Mouse (Mus musculus) lung, postnatal 36 days (tissue): Measurements from ENCODE around the gene Klhdc1.

Experiments used
- DNase-seq: peaks from one replicate; pipeline ENCODE4 v3.0.0; 2022; ENCODE audit warnings: mixed read lengths

Gene Klhdc1

GRCm38 (mm10) chr12:69229251-69229650 is 11.7 kb upstream of the Klhdc1 start:
- peak; percentile 19 for DNase-seq

- DNase-seq = peak; percentile 15
These were observed 5.2 kb upstream of the Klhdc1 start for GRCm38 (mm10) chr12:69235782-69236181.

- DNase-seq = peak; percentile 22
These were observed 2.7 kb upstream of the Klhdc1 start for GRCm38 (mm10) chr12:69238284-69238683.

- no peak for DNase-seq
These were observed 412 bp downstream of the Klhdc1 start for GRCm38 (mm10) chr12:69241405-69241770.

GRCm38 (mm10) chr12:69241771-69242431 is 925 bp downstream of the Klhdc1 start:
- DNase-seq = peak; percentile 69

- DNase-seq = no peak
These were observed 8.8 kb downstream of the Klhdc1 start for GRCm38 (mm10) chr12:69249766-69250165.

- no peak for DNase-seq
These were observed 9.8 kb downstream of the Klhdc1 start for GRCm38 (mm10) chr12:69250756-69251155.

GRCm38 (mm10) chr12:69253806-69254205 is 12.8 kb downstream of the Klhdc1 start:
- no peak for DNase-seq

GRCm38 (mm10) chr12:69257836-69258235 is 16.9 kb downstream of the Klhdc1 start:
- peak; percentile 24 for DNase-seq

GRCm38 (mm10) chr12:69262251-69262650 is 21.3 kb downstream of the Klhdc1 start:
- no peak for DNase-seq

- DNase-seq = no peak
These were observed 24.1 kb downstream of the Klhdc1 start for GRCm38 (mm10) chr12:69265031-69265430.

GRCm38 (mm10) chr12:69267956-69268632 is 27.1 kb downstream of the Klhdc1 start:
- no peak for DNase-seq

GRCm38 (mm10) chr12:69268956-69269355 is 28.0 kb downstream of the Klhdc1 start:
- DNase-seq = no peak

- DNase-seq = no peak
These were observed 39.0 kb downstream of the Klhdc1 start for GRCm38 (mm10) chr12:69279931-69280469.

GRCm38 (mm10) chr12:69280915-69281314 is 39.9 kb downstream of the Klhdc1 start:
- DNase-seq = no peak

- no peak for DNase-seq
These were observed 42.2 kb downstream of the Klhdc1 start for GRCm38 (mm10) chr12:69283146-69283545.

GRCm38 (mm10) chr12:69287535-69287934 is 46.6 kb downstream of the Klhdc1 start:
- no peak for DNase-seq

- no peak for DNase-seq
These were observed 47.7 kb downstream of the Klhdc1 start for GRCm38 (mm10) chr12:69288699-69289098.

- no peak for DNase-seq
These were observed 51.4 kb downstream of the Klhdc1 start for GRCm38 (mm10) chr12:69292401-69292800.

GRCm38 (mm10) chr12:69293815-69294214 is 52.8 kb downstream of the Klhdc1 start:
- DNase-seq = no peak

GRCm38 (mm10) chr12:69294936-69295335 is 54.0 kb downstream of the Klhdc1 start:
- no peak for DNase-seq

GRCm38 (mm10) chr12:69295651-69296050 is 54.7 kb downstream of the Klhdc1 start:
- DNase-seq = no peak

GRCm38 (mm10) chr12:69296511-69297410 is 55.8 kb downstream of the Klhdc1 start, which contains the start of gene Klhdc2:
TSS of gene Klhdc2 (plus strand) at chr12:69296681.
- peak; percentile 88 for DNase-seq
